Mouse (Mus musculus) heart, adult 2 months (tissue): ENCODE measurements around the gene Vps13d. TPM values are rescaled to one million over a fixed set of nuclear protein-coding genes. Genes with fewer than 3 reads are reported as not detected.

Experiments
- DNase-seq, 2 experiments: peaks; one replicate each; pipeline ENCODE4 v3.0.0; 2021
- H3K27ac ChIP-seq: fragments of 200-600 bp; 2 replicates; pipeline ENCODE4 v1.8.1; 2022
- H3K27me3 ChIP-seq: fragments of 200-500 bp; 2 replicates; pipeline ENCODE4 v1.6.1; 2012; ENCODE audit warnings: mild to moderate bottlenecking, low read length, inconsistent platforms, mixed read lengths; ENCODE audit not compliant: control insufficient read depth, insufficient read depth
- H3K36me3 ChIP-seq: fragments of 200-500 bp; 2 replicates; pipeline ENCODE4 v1.6.1; 2012; ENCODE audit warnings: low read length, inconsistent platforms; ENCODE audit not compliant: control insufficient read depth, insufficient read depth
- H3K4me1 ChIP-seq: fragments of 200-500 bp; 2 replicates; pipeline ENCODE4 v1.6.1; 2011; ENCODE audit warnings: low read length; ENCODE audit not compliant: control insufficient read depth, insufficient read depth
- H3K4me3 ChIP-seq: fragments of 200-600 bp; 2 replicates; pipeline ENCODE4 v1.8.1; 2022
- H3K79me2 ChIP-seq: fragments of 200-500 bp; replicated peaks from 2 replicates; pipeline ENCODE4 v1.6.1; 2012; ENCODE audit warnings: mild to moderate bottlenecking, inconsistent platforms, low read length, moderate library complexity, mixed read lengths; ENCODE audit not compliant: control insufficient read depth, insufficient read depth
- H3K9ac ChIP-seq: fragments of 200-500 bp; 2 replicates; pipeline ENCODE4 v1.6.1; 2012; ENCODE audit warnings: low read depth, mild to moderate bottlenecking, control low read depth, inconsistent platforms, low read length, mixed read lengths
- CTCF ChIP-seq: fragments of 200-600 bp; IDR thresholded peaks from 2 replicates; pipeline ENCODE4 v1.8.1; 2022; ENCODE audit warnings: antibody characterized with exemption, mild to moderate bottlenecking, moderate library complexity
- EP300 ChIP-seq: fragments of 200-500 bp; IDR thresholded peaks from 2 replicates; pipeline ENCODE4 v1.6.1; 2011; ENCODE audit warnings: low read depth, low read length, control low read depth; ENCODE audit not compliant: insufficient read depth
- POLR2A ChIP-seq: fragments of 200-500 bp; IDR thresholded peaks from 2 replicates; pipeline ENCODE4 v1.6.1; 2011; ENCODE audit warnings: mild to moderate bottlenecking, low read depth, low read length, control low read depth; ENCODE audit not compliant: insufficient read depth
- WGBS: fragments of 180-500 bp; shearing (Covaris S2); methylation state at CpG from one replicate; pipeline ENCODE4 v1.1.7; 2018; 5-methylcytosine and 5-hydroxymethylcytosine counted together
- intact Hi-C: fragments of 180-260 bp; cut with DNase I; formaldehyde crosslinking; loops from one replicate; pipeline ENCODE4 v1.15.1; 2025
- polyA plus RNA-seq: library from polyadenylated mRNA; depleted of rRNA; stranded (reverse); fragments of >200 nt; gene quantifications from 2 replicates; pipeline ENCODE4 v1.2.3, GENCODE M21; 2012
- total RNA-seq, 2 experiments: library from RNA; stranded (reverse); gene quantifications; 2 replicates each; pipeline ENCODE4 v1.2.3; 2021

The Vps13d gene
- total and polyA plus RNA-seq, 3 experiments = 24.8 to 77.1 (median 65.8) TPM

DNA sequence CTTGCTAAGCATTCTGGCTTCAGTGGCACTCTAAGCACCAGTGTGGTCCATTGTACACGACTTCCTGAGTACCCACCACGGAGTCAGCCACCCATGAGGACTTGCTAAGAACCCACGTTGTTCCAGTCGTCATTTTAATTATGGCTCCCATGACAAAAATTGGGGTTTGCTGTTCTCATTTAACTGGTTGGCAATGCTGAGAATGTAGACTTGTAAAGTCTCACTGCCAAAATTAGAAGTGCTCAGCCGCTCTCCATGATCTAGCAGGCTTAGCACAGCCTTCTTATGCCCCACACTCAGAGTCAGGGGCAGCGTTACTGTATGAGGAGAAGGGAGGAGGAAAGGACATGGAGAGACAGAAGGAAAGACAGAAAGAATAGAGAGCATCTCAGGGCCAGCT is 216.8 kb downstream of the Vps13d start:
- Histone ChIP-seq H3K36me3 (peaks cover 23% of the 10 kb centered on the region), H3K27me3 (no peaks in the 10 kb centered on the region), H3K79me2 (no peaks in the 10 kb centered on the region; the same call in 1 of the 2 replicates), H3K4me3 (no peak overlapping the region), H3K27ac (peak overlapping the region; percentile 60), H3K4me1 (peaks cover 26% of the 10 kb centered on the region), H3K9ac (no peak overlapping the region)
- WGBS = 66% methylated on average over 6 of the region's 6 CpGs
- intact Hi-C loops = loop anchor here (2.0 kb wide), 1 partner anchor 29 kb away; no protein-coding TSS in a partner anchor
- TF ChIP-seq POLR2A (no peak), EP300 (no peak), CTCF (no peak)
- DNase-seq = no peak

DNA sequence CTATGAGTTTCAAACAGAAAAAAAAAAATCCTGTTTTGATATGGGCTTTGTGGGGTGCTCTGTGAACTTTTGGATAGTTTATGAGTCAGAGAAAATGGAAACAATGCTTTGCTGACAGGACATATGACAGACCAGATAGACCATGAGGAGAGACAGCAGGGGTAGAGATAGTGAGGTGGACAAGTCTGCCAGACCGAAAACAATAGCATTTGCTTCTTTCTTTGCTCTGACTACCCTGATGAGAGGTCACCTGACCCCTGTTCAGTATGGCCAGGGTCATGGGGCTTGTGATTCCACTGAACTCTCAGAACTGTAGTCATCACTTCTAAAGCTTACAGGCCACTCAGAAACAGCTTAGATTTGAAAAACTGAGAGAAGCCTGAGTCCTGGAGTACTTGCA is 217.7 kb downstream of the Vps13d start:
- peak overlapping the region; percentile 60 for H3K27ac ChIP-seq

DNA sequence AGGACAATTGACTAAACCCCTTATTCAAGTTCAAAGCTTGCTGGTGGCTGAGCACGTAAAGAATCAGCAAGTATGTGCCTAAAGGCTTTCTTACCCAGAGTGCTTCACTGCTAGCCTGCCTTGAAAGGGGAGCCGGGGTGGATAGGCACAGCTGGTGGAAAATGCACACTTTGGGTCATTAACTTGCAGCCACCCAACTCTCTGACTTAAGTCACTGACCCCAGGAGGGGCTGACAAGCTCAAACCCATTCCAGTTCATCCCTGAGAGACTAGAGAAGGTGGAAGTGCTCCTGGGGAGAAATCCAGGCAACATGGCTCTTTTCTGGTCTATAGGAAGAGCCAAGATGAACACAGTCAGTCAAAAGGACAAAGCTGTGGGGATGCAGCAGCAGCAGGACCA is 219.3 kb downstream of the Vps13d start:
- no peaks in the 10 kb centered on the region; the same call in 1 of the 2 replicates for H3K79me2 ChIP-seq
- H3K27me3 ChIP-seq = no peaks in the 10 kb centered on the region
- no peak overlapping the region for H3K27ac ChIP-seq
- no peak for TF ChIP-seq CTCF
- no peak for TF ChIP-seq EP300
- TF ChIP-seq POLR2A = no peak
- intact Hi-C loops = no loop called here
- H3K36me3 ChIP-seq = peaks cover 9% of the 10 kb centered on the region
- H3K9ac ChIP-seq = no peak overlapping the region
- WGBS = 95% methylated on average over 2 of the region's 2 CpGs
- no peak overlapping the region for H3K4me3 ChIP-seq
- H3K4me1 ChIP-seq = peaks cover 14% of the 10 kb centered on the region
- DNase-seq = no peak

More for the DNA sequence above, 217.7 kb downstream of the Vps13d start:
- Histone ChIP-seq H3K4me1 (peaks cover 26% of the 10 kb centered on the region), H3K79me2 (no peaks in the 10 kb centered on the region; the same call in 1 of the 2 replicates), H3K9ac (no peak overlapping the region), H3K27me3 (no peaks in the 10 kb centered on the region), H3K36me3 (peaks cover 21% of the 10 kb centered on the region), H3K4me3 (no peak overlapping the region)
- WGBS = 45% methylated on average over 1 of the region's 1 CpGs
- no peak for DNase-seq
- TF ChIP-seq CTCF (no peak), EP300 (no peak), POLR2A (no peak)
- intact Hi-C loops = no loop called here

DNA sequence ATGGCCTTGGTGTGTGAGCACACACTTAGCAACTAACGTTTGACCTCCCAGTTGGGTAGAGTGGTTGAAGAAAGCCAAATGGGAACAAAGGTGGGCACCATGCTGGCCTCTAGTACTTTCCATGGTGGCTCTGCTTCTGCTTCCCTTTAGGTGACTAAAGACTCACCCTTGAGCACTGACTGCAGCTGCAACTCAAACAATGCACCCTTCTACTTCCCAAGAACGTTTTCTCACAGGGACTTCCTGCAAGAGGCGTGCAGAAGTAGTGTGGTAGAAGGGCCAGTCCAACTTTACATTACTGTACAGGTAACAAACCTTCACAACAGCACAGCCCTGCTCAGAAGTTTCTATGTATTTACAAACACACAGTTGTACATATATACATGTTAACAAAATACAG is 220.3 kb downstream of the Vps13d start:
- TF ChIP-seq EP300 (no peak), CTCF (no peak), POLR2A (no peak)
- DNase-seq = no peak
- WGBS = 70% methylated on average over 3 of the region's 3 CpGs
- intact Hi-C loops = no loop called here
- H3K27me3 ChIP-seq = no peaks in the 10 kb centered on the region
- H3K79me2 ChIP-seq = no peaks in the 10 kb centered on the region; the same call in 1 of the 2 replicates
- H3K36me3 ChIP-seq = peaks cover 3% of the 10 kb centered on the region
- H3K4me1 ChIP-seq = peaks cover 12% of the 10 kb centered on the region
- H3K27ac ChIP-seq = no peak overlapping the region
- H3K4me3 ChIP-seq = no peak overlapping the region
- H3K9ac ChIP-seq = no peak overlapping the region

DNA sequence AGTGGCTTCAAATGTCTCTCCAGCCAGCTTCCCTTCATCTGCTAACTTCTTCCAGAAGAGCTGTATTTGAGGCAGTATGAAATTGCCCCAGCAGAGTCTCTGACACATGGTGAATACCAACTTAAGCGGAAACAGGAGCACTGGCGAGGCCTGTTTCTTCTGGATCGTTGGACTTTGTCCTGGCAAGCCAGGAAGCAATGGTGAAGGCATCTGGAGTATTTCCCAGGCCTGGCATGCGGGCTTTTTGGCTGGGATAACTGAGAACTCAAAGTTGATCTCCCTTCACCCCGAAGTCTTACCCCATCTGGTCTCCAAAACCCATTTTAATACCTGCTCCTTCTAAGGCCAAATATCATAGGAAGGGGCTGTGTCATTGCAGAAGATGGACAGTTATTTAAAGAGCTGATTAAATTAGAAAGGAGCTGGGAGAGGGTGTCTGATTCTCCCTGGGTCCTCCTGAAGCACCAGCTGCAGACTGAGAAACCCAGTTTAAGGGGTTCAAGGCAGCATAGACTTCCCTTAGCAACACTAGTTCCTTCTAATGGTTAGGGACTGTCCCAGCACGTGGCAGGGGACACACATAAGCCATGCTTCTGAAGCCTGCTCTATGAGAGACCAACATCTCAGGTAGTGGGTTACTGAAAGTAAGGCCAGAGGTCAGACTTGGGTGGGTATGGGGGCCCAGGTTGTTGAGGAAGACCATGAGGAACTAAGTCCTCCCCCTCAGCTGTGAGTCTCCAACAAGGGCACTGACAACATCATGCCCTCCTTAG is 221.7 kb downstream of the Vps13d start:
- TF ChIP-seq EP300 (no peak), POLR2A (no peak), CTCF (no peak)
- Histone ChIP-seq H3K27ac (peak overlapping the region; percentile 49), H3K79me2 (no peaks in the 10 kb centered on the region), H3K9ac (no peak overlapping the region), H3K4me3 (no peak overlapping the region), H3K36me3 (peaks cover 3% of the 10 kb centered on the region), H3K4me1 (peaks cover 12% of the 10 kb centered on the region), H3K27me3 (no peaks in the 10 kb centered on the region)
- whole genome bisulfite sequencing = 57% methylated on average over 6 of the region's 6 CpGs
- intact Hi-C loops = no loop called here
- DNase-seq = peak in 1 of 2 experiments; percentile 55

DNA sequence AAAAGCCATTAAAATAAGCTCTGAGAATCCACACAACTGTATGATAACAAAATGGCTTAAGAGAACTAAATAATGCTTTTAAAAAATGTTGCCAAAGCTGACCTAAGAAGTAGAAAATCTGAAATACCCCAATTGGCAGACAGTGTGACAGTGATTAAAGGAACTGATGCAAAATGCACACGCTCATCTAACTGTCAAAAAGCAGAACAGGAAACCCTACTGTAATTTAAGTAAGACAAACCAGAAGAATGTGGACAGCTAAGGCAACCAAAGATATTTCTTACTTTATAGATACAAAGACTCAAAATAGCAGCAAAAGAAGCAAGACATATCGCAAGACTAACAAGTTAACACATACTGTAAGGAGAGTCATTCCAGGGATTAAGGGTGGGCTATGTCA is 223.8 kb downstream of the Vps13d start:
- WGBS = 72% methylated on average over 2 of the region's 2 CpGs
- H3K27me3 ChIP-seq = no peaks in the 10 kb centered on the region
- peaks cover 3% of the 10 kb centered on the region for H3K36me3 ChIP-seq
- no peak for DNase-seq
- H3K27ac ChIP-seq = no peak overlapping the region
- H3K4me1 ChIP-seq = peaks cover 8% of the 10 kb centered on the region
- H3K9ac ChIP-seq = no peak overlapping the region
- H3K79me2 ChIP-seq = no peaks in the 10 kb centered on the region
- intact Hi-C loops = no loop called here
- H3K4me3 ChIP-seq = no peak overlapping the region
- TF ChIP-seq EP300 = no peak
- TF ChIP-seq POLR2A = no peak
- TF ChIP-seq CTCF = no peak
